In the genomic region with DNA sequence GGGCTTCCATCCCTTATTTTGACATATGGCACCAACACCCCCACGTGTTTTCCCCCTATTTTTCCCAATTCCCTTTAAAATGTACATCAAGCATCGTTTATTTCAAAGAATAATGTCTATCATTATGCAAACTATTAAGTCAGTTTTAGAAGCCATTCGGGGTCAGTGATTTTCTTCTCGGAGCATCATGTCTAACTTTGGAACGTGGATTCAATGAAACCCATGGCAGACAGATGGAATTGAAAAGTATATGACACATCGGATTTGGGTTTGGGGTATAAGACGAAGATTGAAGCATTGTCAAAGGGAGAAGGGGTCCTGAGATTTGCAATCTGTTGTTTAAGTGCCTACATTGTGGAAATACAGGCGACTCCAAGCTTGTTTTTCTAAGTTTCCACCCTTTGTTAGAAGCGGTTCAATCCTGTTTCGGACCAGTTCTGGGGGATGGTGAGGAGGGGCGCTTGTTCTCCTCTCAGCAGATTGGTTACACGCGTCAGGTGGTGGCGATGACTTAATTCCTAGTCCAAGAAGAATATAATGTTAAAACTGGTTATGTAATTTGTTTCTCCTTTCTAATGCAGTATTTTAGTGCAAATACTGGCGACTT, we compare ENCODE assay signal across 8 mouse cellular contexts. TPM values are rescaled to one million over a fixed set of nuclear protein-coding genes. Genes with fewer than 3 reads are reported as not detected.
DNase-seq lines count a peak whose midpoint lies in the region; ATAC-seq lines count a peak whose summit lies in the region.

No protein-coding gene starts in this region.

- H3K36me3 ChIP-seq in hindbrain, embryonic 13.5 days = peaks cover 10% of the 10 kb centered on the region

- H3K27ac ChIP-seq in hindbrain, embryonic 13.5 days = peak overlapping the region; percentile 100

- under 1% methylated on average over 15 of the region's 15 CpGs for WGBS in hindbrain, embryonic 13.5 days

- H3K9ac ChIP-seq in hindbrain, embryonic 13.5 days = peak overlapping the region; percentile 100

- peaks cover 6% of the 10 kb centered on the region for H3K4me1 ChIP-seq in hindbrain, embryonic 13.5 days (replicated peaks)

- peak; percentile 86 for DNase-seq in MN1 (ENCODE audit: low spot score)
- peak; percentile 84 to 89 for DNase-seq in cerebellum, postnatal 10 days
- DNase-seq in frontal cortex, postnatal 10 days (ENCODE audit: low spot score in 2 of 2) = peak; percentile 66 to 85
- DNase-seq in layer of hippocampus, postnatal 25 days (ENCODE audit: extremely low spot score in 1 of 2, low spot score in 1 of 2) = peak; percentile 28 to 50
- DNase-seq in lung, postnatal 14 days = peak; percentile 61
- DNase-seq in retina, adult 2 months (ENCODE audit: low read depth, low spot score) = peak; percentile 54
- peak; percentile 60 for DNase-seq in thymus, postnatal 4 days

- peak overlapping the region; percentile 59 for H3K4me2 ChIP-seq in hindbrain, embryonic 13.5 days

- no peaks in the 10 kb centered on the region for H3K27me3 ChIP-seq in hindbrain, embryonic 13.5 days

- ATAC-seq in hindbrain, embryonic 13.5 days (ENCODE audit: low FRiP score) = no peak

- H3K9me3 ChIP-seq in hindbrain, embryonic 13.5 days = no peaks in the 10 kb centered on the region

- peak overlapping the region; percentile 80 for H3K4me3 ChIP-seq in hindbrain, embryonic 13.5 days

RNA-seq across cellular contexts. Expression of a gene that starts 1.3 kb away (rescaled TPM):
- polyA plus RNA-seq in hindbrain, embryonic 13.5 days (2015; fragmentation: Nextera tagmentation; extraction: Ambion mirVana) = 49.3 and 49.9 TPM in 2 replicates
- total RNA-seq in layer of hippocampus, postnatal 25 days (2021) = 10 to 100 TPM; 39.3 to 43.5 TPM
